Mouse (Mus musculus): Measurements from ENCODE around the gene Platr17. TPM values are rescaled to one million over a fixed set of nuclear protein-coding genes. Genes with fewer than 3 reads are reported as not detected.
"Not testable (repeated sequence)": the region's sequence is repeated elsewhere in the genome, so short reads cannot be mapped to it uniquely, and the experiment has no call there.

The Platr17 gene
- total and polyA plus RNA-seq, 3 experiments, result 0.13 TPM; not detected in 2

DNA sequence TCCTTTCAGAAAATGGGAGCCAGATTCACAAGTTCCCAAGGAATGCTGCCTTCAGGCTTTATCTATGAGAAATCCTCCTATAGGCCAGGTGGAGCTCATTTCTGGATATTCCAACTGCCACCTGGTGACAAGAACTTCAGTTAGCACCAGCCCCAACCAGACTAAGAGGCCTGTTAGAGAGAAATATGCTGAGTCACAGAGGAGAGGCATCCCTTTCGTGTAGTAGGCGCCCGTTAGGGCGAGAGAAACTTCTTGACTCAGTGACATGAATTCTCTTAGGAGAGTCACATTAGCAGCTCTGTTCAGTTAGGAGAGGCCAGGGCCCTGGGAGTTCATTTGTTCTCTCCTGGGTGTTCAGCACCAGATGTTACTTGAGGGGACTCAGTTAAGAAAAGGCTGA, 5.3 kb upstream of the Platr17 start:
- TF ChIP-seq CTCF (IDR thresholded peaks at IDR 0.05; ENCODE audit: low read depth, low read length) (no peak), TAL1 (conservative IDR thresholded peaks at IDR 0.05; ENCODE audit: low read depth, low read length) (no peak), GATA1 (IDR thresholded peaks at IDR 0.05; ENCODE audit: borderline replicate concordance, low read length) (no peak), POLR2AphosphoS5 (IDR thresholded peaks at IDR 0.05; ENCODE audit: insufficient replicate concordance, low read depth, low read length) (no peak), GATA2 (IDR thresholded peaks at IDR 0.05; ENCODE audit: borderline replicate concordance, low read depth, low read length) (no peak)
- Histone ChIP-seq H3K27me3 (ENCODE audit: insufficient read depth, low read length) (no peaks in the 10 kb centered on the region), H3K36me3 (replicated peaks) (no peaks in the 10 kb centered on the region), H3K4me3 (ENCODE audit: low read depth, low read length) (no peak overlapping the region), H3K4me1 (ENCODE audit: insufficient read depth, low read depth, low read length) (peaks cover 71% of the 10 kb centered on the region), H3K9me3 (replicated peaks) (no peaks in the 10 kb centered on the region)
- ATAC-seq (ENCODE audit: extremely low read depth, insufficient number of reproducible peaks, low FRiP score, poor library complexity, severe bottlenecking), result peak; percentile 61
- no peak for DNase-seq (ENCODE audit: low spot score)

DNA sequence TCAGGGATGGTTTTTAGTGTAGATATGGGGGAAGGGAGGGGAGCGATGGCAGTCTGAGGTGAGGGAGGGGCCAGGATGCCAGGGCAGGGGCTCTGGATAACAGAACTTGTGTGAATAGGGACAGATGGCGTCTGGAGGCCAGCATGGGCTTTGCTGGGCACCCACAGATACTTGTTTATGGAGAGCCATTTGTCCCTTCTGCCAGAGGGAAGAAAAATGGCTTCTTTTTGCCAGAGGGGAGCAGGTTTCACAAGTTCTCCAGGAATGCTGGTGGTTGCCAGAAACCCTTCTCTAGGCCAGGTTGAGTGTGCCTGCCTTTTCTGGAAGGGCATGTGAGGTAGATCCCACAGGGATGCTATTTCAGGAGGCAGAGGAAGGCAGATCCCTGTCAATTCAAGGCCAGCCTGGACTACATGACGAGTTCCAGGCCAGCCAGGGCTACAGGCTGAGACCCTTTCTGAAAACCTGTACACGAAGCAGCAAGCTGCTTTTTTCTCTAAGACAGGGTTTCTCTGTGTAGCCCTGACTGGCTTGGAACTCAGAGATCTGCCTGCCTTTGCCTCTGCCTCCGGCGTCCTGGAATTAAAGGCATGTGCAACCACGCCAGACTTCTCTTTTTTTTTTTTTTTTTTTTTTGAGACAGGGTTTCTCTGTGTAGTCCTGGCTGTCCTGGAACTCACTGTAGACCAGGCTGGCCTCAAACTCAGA, 4.5 kb upstream of the Platr17 start:
- H3K27me3 ChIP-seq (ENCODE audit: insufficient read depth, low read length), result no peaks in the 10 kb centered on the region
- no peak for TF ChIP-seq TAL1 (conservative IDR thresholded peaks at IDR 0.05; ENCODE audit: low read depth, low read length)
- no peak for TF ChIP-seq GATA2 (IDR thresholded peaks at IDR 0.05; ENCODE audit: borderline replicate concordance, low read depth, low read length)
- no peak for TF ChIP-seq POLR2AphosphoS5 (IDR thresholded peaks at IDR 0.05; ENCODE audit: insufficient replicate concordance, low read depth, low read length)
- no peak for TF ChIP-seq GATA1 (IDR thresholded peaks at IDR 0.05; ENCODE audit: borderline replicate concordance, low read length)
- no peak for TF ChIP-seq CTCF (IDR thresholded peaks at IDR 0.05; ENCODE audit: low read depth, low read length)
- no peak overlapping the region; the same call in 1 of the 2 replicates for H3K4me3 ChIP-seq (ENCODE audit: low read depth, low read length)
- no peaks in the 10 kb centered on the region for H3K9me3 ChIP-seq (replicated peaks)
- DNase-seq (ENCODE audit: low spot score), result no peak
- no peaks in the 10 kb centered on the region for H3K36me3 ChIP-seq (replicated peaks)
- ATAC-seq (ENCODE audit: extremely low read depth, insufficient number of reproducible peaks, low FRiP score, poor library complexity, severe bottlenecking), result no peak
- H3K4me1 ChIP-seq (ENCODE audit: insufficient read depth, low read depth, low read length), result peaks cover 73% of the 10 kb centered on the region

DNA sequence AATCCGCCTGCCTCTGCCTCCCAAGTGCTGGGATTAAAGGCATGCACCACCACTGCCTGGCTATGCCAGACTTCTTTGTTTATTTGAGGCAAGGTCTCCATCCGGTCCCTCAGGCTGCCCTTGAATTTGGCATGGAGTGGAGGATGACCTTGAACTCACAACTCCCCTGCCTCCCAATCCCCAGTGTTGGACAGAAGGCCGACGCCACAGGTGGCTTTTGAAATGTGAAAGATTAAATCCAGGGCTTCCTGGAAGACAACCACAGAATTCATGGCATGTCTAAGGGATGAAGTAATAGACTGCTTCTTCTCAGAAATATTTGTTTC, 4.0 kb upstream of the Platr17 start:
- DNase-seq (ENCODE audit: low spot score), result no peak
- Histone ChIP-seq H3K27me3 (ENCODE audit: insufficient read depth, low read length) (no peaks in the 10 kb centered on the region), H3K4me1 (ENCODE audit: insufficient read depth, low read depth, low read length) (peaks cover 71% of the 10 kb centered on the region), H3K36me3 (replicated peaks) (no peaks in the 10 kb centered on the region), H3K4me3 (ENCODE audit: low read depth, low read length) (no peak overlapping the region), H3K9me3 (replicated peaks) (no peaks in the 10 kb centered on the region)
- no peak for ATAC-seq (ENCODE audit: extremely low read depth, insufficient number of reproducible peaks, low FRiP score, poor library complexity, severe bottlenecking)
- no peak for TF ChIP-seq CTCF (IDR thresholded peaks at IDR 0.05; ENCODE audit: low read depth, low read length)
- TF ChIP-seq GATA1 (IDR thresholded peaks at IDR 0.05; ENCODE audit: borderline replicate concordance, low read length), result no peak
- no peak for TF ChIP-seq POLR2AphosphoS5 (IDR thresholded peaks at IDR 0.05; ENCODE audit: insufficient replicate concordance, low read depth, low read length)
- no peak for TF ChIP-seq TAL1 (conservative IDR thresholded peaks at IDR 0.05; ENCODE audit: low read depth, low read length)
- TF ChIP-seq GATA2 (IDR thresholded peaks at IDR 0.05; ENCODE audit: borderline replicate concordance, low read depth, low read length), result no peak

DNA sequence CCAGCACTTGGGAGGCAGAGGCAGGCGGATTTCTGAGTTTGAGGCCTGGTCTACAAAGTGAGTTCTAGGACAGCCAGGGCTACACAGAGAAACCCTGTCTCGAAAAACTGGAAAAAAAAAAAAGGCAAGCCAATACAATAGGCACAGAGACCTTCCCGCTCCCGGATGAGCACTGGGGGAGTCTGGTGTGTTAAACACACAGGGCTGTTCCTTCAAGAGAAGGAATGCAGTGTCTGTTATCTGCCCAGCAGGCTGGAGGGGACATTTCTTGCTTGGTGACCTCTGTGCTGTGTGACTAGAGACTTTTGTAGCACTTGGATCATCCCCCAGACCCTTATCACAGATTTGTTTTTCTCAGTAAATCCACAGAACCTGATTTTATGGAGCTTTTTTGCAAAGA, 3.3 kb upstream of the Platr17 start:
- DNase-seq (ENCODE audit: low spot score) (no peak), ATAC-seq (ENCODE audit: extremely low read depth, insufficient number of reproducible peaks, low FRiP score, poor library complexity, severe bottlenecking) (no peak)
- H3K4me3 ChIP-seq (ENCODE audit: low read depth, low read length), result no peak overlapping the region
- TF ChIP-seq POLR2AphosphoS5 (IDR thresholded peaks at IDR 0.05; ENCODE audit: insufficient replicate concordance, low read depth, low read length) (no peak), CTCF (IDR thresholded peaks at IDR 0.05; ENCODE audit: low read depth, low read length) (no peak)
- H3K27me3 ChIP-seq (ENCODE audit: insufficient read depth, low read length), result no peaks in the 10 kb centered on the region
- no peaks in the 10 kb centered on the region for H3K36me3 ChIP-seq (replicated peaks)
- H3K9me3 ChIP-seq (replicated peaks), result no peaks in the 10 kb centered on the region
- H3K4me1 ChIP-seq (ENCODE audit: insufficient read depth, low read depth, low read length), result peaks cover 74% of the 10 kb centered on the region

DNA sequence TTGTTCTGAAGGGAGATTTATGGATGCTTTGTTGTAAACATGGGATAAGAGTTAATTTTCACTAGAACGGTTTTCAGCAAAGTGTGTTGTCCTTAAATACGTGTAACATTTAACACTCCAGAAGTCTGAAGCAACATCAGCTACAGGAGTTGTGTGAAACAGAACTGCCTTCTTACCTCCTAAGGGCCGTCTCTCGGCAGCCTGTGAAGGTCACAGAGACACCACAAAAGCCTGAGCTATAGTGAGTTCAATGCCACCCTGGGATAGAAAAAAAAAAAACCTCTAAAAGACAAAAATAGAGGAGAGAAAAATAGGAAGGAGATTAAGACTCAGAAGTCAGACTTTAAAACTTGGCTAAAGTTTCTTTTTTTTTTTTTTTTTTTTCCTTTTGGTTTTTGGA, 2.9 kb upstream of the Platr17 start:
- Histone ChIP-seq H3K36me3 (replicated peaks) (no peaks in the 10 kb centered on the region), H3K27me3 (ENCODE audit: insufficient read depth, low read length) (no peaks in the 10 kb centered on the region), H3K9me3 (replicated peaks) (no peaks in the 10 kb centered on the region), H3K4me1 (ENCODE audit: insufficient read depth, low read depth, low read length) (peaks cover 78% of the 10 kb centered on the region), H3K4me3 (ENCODE audit: low read depth, low read length) (no peak overlapping the region)
- ATAC-seq (ENCODE audit: extremely low read depth, insufficient number of reproducible peaks, low FRiP score, poor library complexity, severe bottlenecking), result no peak
- no peak for TF ChIP-seq TAL1 (conservative IDR thresholded peaks at IDR 0.05; ENCODE audit: low read depth, low read length)
- TF ChIP-seq CTCF (IDR thresholded peaks at IDR 0.05; ENCODE audit: low read depth, low read length), result no peak
- no peak for TF ChIP-seq POLR2AphosphoS5 (IDR thresholded peaks at IDR 0.05; ENCODE audit: insufficient replicate concordance, low read depth, low read length)
- no peak for TF ChIP-seq GATA2 (IDR thresholded peaks at IDR 0.05; ENCODE audit: borderline replicate concordance, low read depth, low read length)
- TF ChIP-seq GATA1 (IDR thresholded peaks at IDR 0.05; ENCODE audit: borderline replicate concordance, low read length), result no peak
- no peak for DNase-seq (ENCODE audit: low spot score)

DNA sequence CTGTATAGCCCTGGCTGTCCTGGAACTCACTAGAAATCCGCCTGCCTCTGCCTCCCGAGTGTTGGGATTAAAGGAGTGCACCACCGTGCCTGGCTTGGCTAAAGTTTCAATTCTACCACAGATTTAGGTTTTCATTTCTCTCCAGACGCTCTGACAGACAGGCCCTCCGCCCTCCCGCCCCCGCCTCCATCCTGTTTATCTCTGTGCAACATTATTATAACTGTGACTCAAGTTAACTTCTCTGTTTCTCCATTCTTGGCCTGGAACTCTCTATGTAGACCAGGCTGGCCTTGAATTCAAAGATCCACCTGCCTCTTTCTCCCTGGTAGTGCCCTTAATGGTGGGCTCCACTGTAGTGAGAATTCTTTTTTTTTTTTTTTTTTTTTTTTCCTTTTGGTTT, 2.4 kb upstream of the Platr17 start:
- ATAC-seq (ENCODE audit: extremely low read depth, insufficient number of reproducible peaks, low FRiP score, poor library complexity, severe bottlenecking) (no peak), DNase-seq (ENCODE audit: low spot score) (no peak)
- no peaks in the 10 kb centered on the region for H3K36me3 ChIP-seq (replicated peaks)
- TF ChIP-seq POLR2AphosphoS5 (IDR thresholded peaks at IDR 0.05; ENCODE audit: insufficient replicate concordance, low read depth, low read length), result no peak
- no peak for TF ChIP-seq GATA1 (IDR thresholded peaks at IDR 0.05; ENCODE audit: borderline replicate concordance, low read length)
- no peak for TF ChIP-seq TAL1 (conservative IDR thresholded peaks at IDR 0.05; ENCODE audit: low read depth, low read length)
- TF ChIP-seq CTCF (IDR thresholded peaks at IDR 0.05; ENCODE audit: low read depth, low read length), result no peak
- TF ChIP-seq GATA2 (IDR thresholded peaks at IDR 0.05; ENCODE audit: borderline replicate concordance, low read depth, low read length), result no peak
- no peak overlapping the region for H3K4me3 ChIP-seq (ENCODE audit: low read depth, low read length)
- H3K4me1 ChIP-seq (ENCODE audit: insufficient read depth, low read depth, low read length), result peaks cover 77% of the 10 kb centered on the region
- no peaks in the 10 kb centered on the region for H3K27me3 ChIP-seq (ENCODE audit: insufficient read depth, low read length)
- H3K9me3 ChIP-seq (replicated peaks), result no peaks in the 10 kb centered on the region

DNA sequence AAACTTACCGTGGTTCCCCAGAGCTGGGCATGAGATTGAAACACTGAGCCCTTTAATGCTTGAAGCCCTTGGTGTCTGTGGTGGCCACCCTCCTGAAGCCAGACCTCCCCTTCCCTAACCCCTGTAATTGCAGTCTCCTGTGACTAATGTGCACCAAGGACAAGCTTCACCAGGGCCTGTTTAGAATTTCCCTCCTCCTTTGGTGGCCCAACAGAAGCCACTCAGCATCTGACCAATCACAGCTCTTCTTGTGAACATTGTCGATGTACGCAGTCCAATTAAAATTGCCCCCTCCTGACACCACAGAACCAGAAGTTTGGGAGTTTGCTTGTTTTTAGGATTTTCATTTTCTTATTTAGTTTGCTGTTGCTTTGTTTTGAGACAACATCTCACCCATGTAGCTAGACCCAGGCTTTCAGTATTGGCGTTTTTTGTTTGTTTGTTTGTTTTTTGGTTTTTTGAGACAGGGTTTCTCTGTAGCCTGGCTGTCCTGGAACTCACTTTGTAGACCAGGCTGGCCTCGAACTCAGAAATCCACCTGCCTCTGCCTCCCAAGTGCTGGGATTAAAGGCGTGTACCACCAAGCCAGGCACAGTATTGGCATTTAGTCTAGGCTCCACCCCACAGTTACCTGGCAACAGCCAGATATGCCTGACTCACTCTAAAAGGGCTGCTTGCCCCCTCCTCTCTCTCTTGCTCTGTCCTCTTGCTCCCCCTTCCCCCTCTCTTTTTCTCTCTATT, 854 bp upstream of the Platr17 start:
- H3K4me1 ChIP-seq (ENCODE audit: insufficient read depth, low read depth, low read length), result peaks cover 76% of the 10 kb centered on the region
- H3K27me3 ChIP-seq (ENCODE audit: insufficient read depth, low read length); H3K36me3 ChIP-seq (replicated peaks); H3K4me3 ChIP-seq (ENCODE audit: low read depth, low read length); ATAC-seq (ENCODE audit: extremely low read depth, insufficient number of reproducible peaks, low FRiP score, poor library complexity, severe bottlenecking); DNase-seq (ENCODE audit: low spot score); H3K9me3 ChIP-seq (replicated peaks): not testable (repeated sequence)
